Mouse (Mus musculus): ENCODE measurements around the gene Bpifb2. TPM values are rescaled to one million over a fixed set of nuclear protein-coding genes. Genes with fewer than 3 reads are reported as not detected.

The Bpifb2 gene
- polyA plus RNA-seq, 1 experiment from 2014 or later = not detected

DNA sequence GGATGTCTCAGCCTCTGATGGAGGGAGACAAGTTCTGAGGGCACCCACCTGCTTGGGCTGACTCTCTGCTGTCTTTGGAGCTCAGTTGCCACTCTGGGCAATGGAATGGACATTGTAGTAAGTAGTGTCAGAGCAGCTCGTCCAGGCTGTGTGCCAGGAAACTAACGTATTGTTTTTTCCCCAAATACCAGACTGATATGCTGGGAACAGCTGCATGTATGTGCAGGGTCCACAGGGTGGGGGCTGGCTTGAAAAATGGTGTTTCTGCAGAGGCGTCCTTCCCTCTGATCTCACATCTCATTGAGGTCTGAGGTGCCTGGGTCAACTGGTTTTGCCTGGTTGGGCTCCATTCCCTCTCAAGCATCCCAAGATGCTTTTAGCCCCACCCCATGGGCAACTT lies 14.1 kb upstream of the Bpifb2 start:
- H3K36me3 ChIP-seq = no peaks in the 10 kb centered on the region
- no peak overlapping the region for H3K4me2 ChIP-seq
- no peaks in the 10 kb centered on the region for H3K9me3 ChIP-seq
- 38% methylated on average over 3 of the region's 3 CpGs for WGBS
- H3K27me3 ChIP-seq = no peaks in the 10 kb centered on the region
- H3K4me1 ChIP-seq = no peaks in the 10 kb centered on the region
- H3K9ac ChIP-seq = no peak overlapping the region
- H3K4me3 ChIP-seq = no peak overlapping the region
- no peak for ATAC-seq (ENCODE audit: borderline replicate concordance, extremely low read depth, low FRiP score, low TSS enrichment)
- H3K27ac ChIP-seq = no peak overlapping the region

DNA sequence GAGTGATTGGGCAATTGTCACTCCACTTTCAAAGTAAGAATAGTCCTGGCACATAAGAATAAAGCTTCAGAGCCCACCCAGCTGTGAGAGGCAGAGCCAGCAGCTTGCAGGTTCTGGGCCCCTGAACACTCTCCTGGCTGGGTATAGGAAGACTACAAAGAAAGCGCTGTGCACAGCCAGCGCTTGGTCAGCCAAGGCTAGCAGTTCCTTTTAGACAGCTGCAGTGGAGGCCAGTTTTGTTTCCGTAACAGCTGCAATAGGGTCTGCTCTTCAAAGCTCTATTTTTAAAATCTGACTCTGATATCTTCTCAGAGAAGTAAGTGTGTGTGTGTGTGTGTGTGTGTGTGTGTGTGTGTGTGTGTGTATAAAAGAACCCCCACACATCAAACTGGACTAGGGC lies 12.9 kb upstream of the Bpifb2 start:
- Histone ChIP-seq H3K36me3 (no peaks in the 10 kb centered on the region), H3K27ac (no peak overlapping the region), H3K4me1 (no peaks in the 10 kb centered on the region), H3K4me2 (no peak overlapping the region), H3K4me3 (no peak overlapping the region), H3K27me3 (no peaks in the 10 kb centered on the region), H3K9ac (no peak overlapping the region), H3K9me3 (no peaks in the 10 kb centered on the region)
- WGBS = 72% methylated on average over 3 of the region's 3 CpGs
- ATAC-seq (ENCODE audit: borderline replicate concordance, extremely low read depth, low FRiP score, low TSS enrichment) = no peak

- 80% methylated on average over 4 of the region's 4 CpGs for WGBS
Measured at GRCm38 (mm10) chr2:153870984-153871383, 3.9 kb upstream of the Bpifb2 start, which contains the start of gene Sun5. Gene Sun5 (minus strand): TSS chr2:153871084.

GRCm38 (mm10) chr2:153899111-153899510 lies 24.3 kb downstream of the Bpifb2 start:
- Histone ChIP-seq H3K27ac (no peak overlapping the region), H3K36me3 (no peaks in the 10 kb centered on the region), H3K27me3 (no peaks in the 10 kb centered on the region), H3K9ac (no peak overlapping the region), H3K4me1 (no peaks in the 10 kb centered on the region), H3K4me2 (no peak overlapping the region), H3K9me3 (no peaks in the 10 kb centered on the region), H3K4me3 (no peak overlapping the region)
- 67% methylated on average over 5 of the region's 5 CpGs for WGBS
- no peak for ATAC-seq (ENCODE audit: borderline replicate concordance, extremely low read depth, low FRiP score, low TSS enrichment)

More at GRCm38 (mm10) chr2:153870984-153871383, 3.9 kb upstream of the Bpifb2 start, which contains the start of gene Sun5:
- H3K9me3 ChIP-seq = no peaks in the 10 kb centered on the region
- H3K4me1 ChIP-seq = no peaks in the 10 kb centered on the region
- ATAC-seq (ENCODE audit: borderline replicate concordance, extremely low read depth, low FRiP score, low TSS enrichment) = no peak
- no peak within 1 kb of the TSS for H3K9ac ChIP-seq
- H3K27me3 ChIP-seq = no peaks in the 10 kb centered on the region
- no peaks in the 10 kb centered on the region for H3K36me3 ChIP-seq
- H3K4me2 ChIP-seq = no peak within 1 kb of the TSS
- H3K27ac ChIP-seq = no peak within 1 kb of the TSS
- no peak within 1 kb of the TSS for H3K4me3 ChIP-seq

- 74% methylated on average over 4 of the region's 4 CpGs for WGBS
- no peak within 1 kb of the TSS for H3K9ac ChIP-seq
- H3K27me3 ChIP-seq = no peaks in the 10 kb centered on the region
- no peak within 1 kb of the TSS for H3K27ac ChIP-seq
- H3K9me3 ChIP-seq = no peaks in the 10 kb centered on the region
- no peak for ATAC-seq (ENCODE audit: borderline replicate concordance, extremely low read depth, low FRiP score, low TSS enrichment)
- no peak within 1 kb of the TSS for H3K4me2 ChIP-seq
- H3K4me1 ChIP-seq = no peaks in the 10 kb centered on the region
- no peak within 1 kb of the TSS for H3K4me3 ChIP-seq
- H3K36me3 ChIP-seq = no peaks in the 10 kb centered on the region
Measured at GRCm38 (mm10) chr2:153900088-153900487, 25.2 kb downstream of the Bpifb2 start, which contains the start of gene Bpifb6. Gene Bpifb6 (plus strand): TSS chr2:153900388.

DNA sequence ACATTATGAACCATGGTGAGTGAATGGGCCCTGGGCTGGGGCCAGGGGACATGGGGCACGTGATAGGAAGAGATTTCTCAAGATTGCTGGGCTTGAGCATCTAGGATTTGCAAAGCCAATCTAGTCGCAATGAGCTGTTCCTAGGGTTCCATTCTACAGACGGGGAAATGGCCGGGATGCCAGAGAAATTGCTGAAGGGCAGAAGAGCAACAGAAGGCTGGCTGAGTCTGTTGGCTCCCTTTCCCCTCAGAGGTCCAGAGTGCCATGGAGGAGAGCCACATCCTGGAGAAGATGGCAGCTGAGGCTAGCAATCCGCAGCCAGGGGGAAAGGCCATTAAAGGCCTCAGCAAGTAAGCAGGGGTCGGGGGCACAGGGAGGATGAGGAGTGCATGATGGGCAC lies 27.9 kb downstream of the Bpifb2 start:
- Histone ChIP-seq H3K4me2 (no peak overlapping the region), H3K4me1 (no peaks in the 10 kb centered on the region), H3K36me3 (no peaks in the 10 kb centered on the region), H3K9ac (no peak overlapping the region), H3K4me3 (no peak overlapping the region), H3K9me3 (no peaks in the 10 kb centered on the region), H3K27me3 (no peaks in the 10 kb centered on the region), H3K27ac (no peak overlapping the region)
- no peak for ATAC-seq (ENCODE audit: borderline replicate concordance, extremely low read depth, low FRiP score, low TSS enrichment)
- 74% methylated on average over 6 of the region's 6 CpGs for WGBS

DNA sequence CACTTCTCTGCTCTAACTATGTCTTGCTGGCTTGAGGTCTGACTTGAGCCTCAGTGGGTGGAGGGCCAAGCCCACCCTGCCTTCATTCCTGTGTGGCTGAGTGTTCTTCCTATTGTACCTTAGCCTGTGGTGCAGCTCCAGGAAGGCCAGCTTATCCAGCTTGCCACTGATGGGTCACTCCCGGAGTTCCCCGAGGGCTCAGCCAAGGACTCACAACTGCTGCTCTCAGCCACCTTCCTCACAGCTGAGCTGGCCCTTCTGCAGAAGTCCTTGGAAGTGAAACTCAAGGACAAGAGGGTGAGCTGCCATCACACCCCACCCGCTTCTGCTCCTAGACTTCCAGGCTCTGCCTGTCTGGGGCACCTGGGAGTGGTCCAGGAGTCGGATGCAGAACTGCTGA lies 31.8 kb downstream of the Bpifb2 start:
- no peak overlapping the region for H3K9ac ChIP-seq
- H3K27me3 ChIP-seq = no peaks in the 10 kb centered on the region
- no peaks in the 10 kb centered on the region for H3K9me3 ChIP-seq
- H3K27ac ChIP-seq = no peak overlapping the region
- WGBS = 77% methylated on average over 4 of the region's 4 CpGs
- H3K4me3 ChIP-seq = no peak overlapping the region
- no peaks in the 10 kb centered on the region for H3K36me3 ChIP-seq
- no peaks in the 10 kb centered on the region for H3K4me1 ChIP-seq
- no peak for ATAC-seq (ENCODE audit: borderline replicate concordance, extremely low read depth, low FRiP score, low TSS enrichment)
- no peak overlapping the region for H3K4me2 ChIP-seq

DNA sequence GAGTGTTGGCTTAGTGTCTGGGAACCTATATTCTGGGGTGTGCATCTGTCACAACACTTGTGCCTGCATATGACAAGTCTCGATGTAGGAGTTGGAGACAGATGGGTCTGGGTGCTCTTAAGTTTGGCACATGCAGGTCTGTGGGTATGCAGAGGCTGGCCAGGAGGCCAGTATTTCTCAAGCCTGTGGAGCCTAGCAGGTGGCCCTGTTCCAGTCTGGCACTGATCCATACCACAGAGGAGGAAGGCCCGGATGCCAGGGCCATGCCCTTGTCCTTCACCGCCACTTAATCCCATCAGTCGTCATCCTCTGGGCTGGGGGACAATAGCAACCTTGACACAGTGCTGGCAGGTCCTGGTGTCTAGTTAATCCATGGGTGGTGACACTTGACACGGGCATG lies 39.3 kb downstream of the Bpifb2 start:
- Histone ChIP-seq H3K27me3 (no peaks in the 10 kb centered on the region), H3K36me3 (no peaks in the 10 kb centered on the region), H3K4me1 (no peaks in the 10 kb centered on the region), H3K9ac (no peak overlapping the region), H3K9me3 (no peaks in the 10 kb centered on the region), H3K4me3 (no peak overlapping the region), H3K4me2 (no peak overlapping the region), H3K27ac (no peak overlapping the region)
- ATAC-seq (ENCODE audit: borderline replicate concordance, extremely low read depth, low FRiP score, low TSS enrichment) = no peak
- WGBS = 56% methylated on average over 5 of the region's 5 CpGs

GRCm38 (mm10) chr2:153917930-153918329 lies 43.1 kb downstream of the Bpifb2 start, which contains the start of gene Bpifb3:
Gene Bpifb3 (plus strand): TSS chr2:153918230.
- Histone ChIP-seq H3K4me3 (no peak within 1 kb of the TSS), H3K27me3 (no peaks in the 10 kb centered on the region), H3K36me3 (no peaks in the 10 kb centered on the region), H3K9me3 (no peaks in the 10 kb centered on the region), H3K27ac (no peak within 1 kb of the TSS), H3K4me2 (no peak within 1 kb of the TSS), H3K9ac (no peak within 1 kb of the TSS), H3K4me1 (no peaks in the 10 kb centered on the region)
- no peak for ATAC-seq (ENCODE audit: borderline replicate concordance, extremely low read depth, low FRiP score, low TSS enrichment)
- WGBS = 77% methylated on average over 8 of the region's 8 CpGs

- no peak overlapping the region for H3K9ac ChIP-seq
- no peaks in the 10 kb centered on the region for H3K36me3 ChIP-seq
- H3K27ac ChIP-seq = no peak overlapping the region
- no peak overlapping the region for H3K4me2 ChIP-seq
- H3K9me3 ChIP-seq = no peaks in the 10 kb centered on the region
- no peak for ATAC-seq (ENCODE audit: borderline replicate concordance, extremely low read depth, low FRiP score, low TSS enrichment)
- H3K4me1 ChIP-seq = no peaks in the 10 kb centered on the region
- H3K4me3 ChIP-seq = no peak overlapping the region
- H3K27me3 ChIP-seq = no peaks in the 10 kb centered on the region
- 80% methylated on average over 6 of the region's 6 CpGs for WGBS
Measured at GRCm38 (mm10) chr2:153921246-153921645, 46.4 kb downstream of the Bpifb2 start.

- no peak overlapping the region for H3K4me2 ChIP-seq
- H3K27ac ChIP-seq = no peak overlapping the region
- H3K9me3 ChIP-seq = no peaks in the 10 kb centered on the region
- no peak overlapping the region for H3K4me3 ChIP-seq
- no peaks in the 10 kb centered on the region for H3K4me1 ChIP-seq
- no peak overlapping the region for H3K9ac ChIP-seq
- 31% methylated on average over 3 of the region's 3 CpGs for WGBS
- no peak for ATAC-seq (ENCODE audit: borderline replicate concordance, extremely low read depth, low FRiP score, low TSS enrichment)
- no peaks in the 10 kb centered on the region for H3K36me3 ChIP-seq
- no peaks in the 10 kb centered on the region for H3K27me3 ChIP-seq
Measured at GRCm38 (mm10) chr2:153929871-153930413, 55.1 kb downstream of the Bpifb2 start.

GRCm38 (mm10) chr2:153931125-153931524 lies 56.3 kb downstream of the Bpifb2 start:
- H3K4me2 ChIP-seq = no peak overlapping the region
- no peaks in the 10 kb centered on the region for H3K27me3 ChIP-seq
- no peak for ATAC-seq (ENCODE audit: borderline replicate concordance, extremely low read depth, low FRiP score, low TSS enrichment)
- H3K9ac ChIP-seq = no peak overlapping the region
- no peaks in the 10 kb centered on the region for H3K36me3 ChIP-seq
- no peaks in the 10 kb centered on the region for H3K9me3 ChIP-seq
- H3K4me1 ChIP-seq = no peaks in the 10 kb centered on the region
- 69% methylated on average over 6 of the region's 6 CpGs for WGBS
- H3K4me3 ChIP-seq = no peak overlapping the region
- no peak overlapping the region for H3K27ac ChIP-seq

DNA sequence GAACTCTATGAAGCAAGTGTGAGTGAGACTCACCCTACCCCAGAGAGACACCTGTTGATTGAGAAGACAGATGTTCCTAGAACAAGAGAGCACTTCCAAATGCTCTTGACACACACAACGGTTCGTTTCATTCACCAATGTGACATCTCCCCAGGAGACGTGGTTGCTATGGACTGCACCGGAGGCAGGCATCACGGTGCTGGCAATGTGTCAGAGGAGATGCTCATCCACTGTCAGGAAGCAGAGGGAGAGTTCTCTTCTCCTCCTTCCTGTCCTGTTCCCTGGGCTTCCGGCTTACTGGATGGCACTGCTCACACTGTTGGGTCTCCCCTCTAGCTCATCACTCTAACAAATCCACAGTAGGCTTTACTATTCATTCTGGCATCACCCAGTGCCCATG lies 58.5 kb downstream of the Bpifb2 start:
- Histone ChIP-seq H3K4me3 (no peak overlapping the region), H3K27ac (no peak overlapping the region), H3K9me3 (no peaks in the 10 kb centered on the region), H3K9ac (no peak overlapping the region), H3K4me2 (no peak overlapping the region), H3K36me3 (no peaks in the 10 kb centered on the region), H3K4me1 (no peaks in the 10 kb centered on the region), H3K27me3 (no peaks in the 10 kb centered on the region)
- WGBS = 71% methylated on average over 6 of the region's 6 CpGs
- ATAC-seq (ENCODE audit: borderline replicate concordance, extremely low read depth, low FRiP score, low TSS enrichment) = no peak

All from lung, embryonic 15.5 days (tissue).